Mouse (Mus musculus) MEL (cell line): ENCODE measurements around the gene Tnnt2. TPM values are rescaled to one million over a fixed set of nuclear protein-coding genes. Genes with fewer than 3 reads are reported as not detected.

Experiments
- DNase-seq: peaks from one replicate; pipeline ENCODE4 v3.0.0; 2011; ENCODE audit warnings: low read depth, low spot score
- H3K27ac ChIP-seq: 2 replicates; pipeline ENCODE4 v1.5.1; 2012; ENCODE audit warnings: low read depth, mild to moderate bottlenecking, control low read depth, low read length, moderate library complexity; ENCODE audit not compliant: control insufficient read depth
- H3K27me3 ChIP-seq, 2 experiments: fragments of 150-350 bp in 1 of 2; sonication (generic) in 1 of 2; 2 replicates each; pipeline ENCODE4 v1.6.1; 2012; ENCODE audit warnings: low read length in 2 of 2, mild to moderate bottlenecking in 2 of 2, improper control_type of control experiment in 1 of 2, moderate library complexity in 1 of 2; ENCODE audit not compliant: insufficient read depth in 2 of 2, control insufficient read depth in 1 of 2
- H3K36me3 ChIP-seq, 2 experiments: 2 replicates each; pipeline ENCODE4 v1.6.1; 2012 to 2014; ENCODE audit warnings: low read length in 2 of 2, improper control_type of control experiment in 1 of 2, inconsistent platforms in 1 of 2, mild to moderate bottlenecking in 1 of 2; ENCODE audit not compliant: insufficient read depth in 2 of 2, control insufficient read depth in 1 of 2
- H3K4me1 ChIP-seq, 2 experiments: fragments of 150-350 bp in 1 of 2; sonication (generic) in 1 of 2; 2 replicates each; pipeline ENCODE4 v1.6.1; 2012; ENCODE audit warnings: low read length in 2 of 2, improper control_type of control experiment in 1 of 2, mild to moderate bottlenecking in 1 of 2; ENCODE audit not compliant: insufficient read depth in 2 of 2, control insufficient read depth in 1 of 2
- H3K4me3 ChIP-seq, 2 experiments: fragments of 150-350 bp in 1 of 2; sonication (generic) in 1 of 2; 2 replicates each; pipeline ENCODE4 v1.5.1; 2012; ENCODE audit warnings: low read depth in 2 of 2, low read length in 2 of 2, mild to moderate bottlenecking in 2 of 2, moderate library complexity in 2 of 2, control low read depth in 1 of 2, improper control_type of control experiment in 1 of 2; ENCODE audit not compliant: control insufficient read depth in 1 of 2, insufficient read depth in 1 of 2
- H3K79me2 ChIP-seq: 2 replicates; pipeline ENCODE4 v1.6.1; 2012; ENCODE audit warnings: mild to moderate bottlenecking, low read length, moderate library complexity; ENCODE audit not compliant: control insufficient read depth, poor library complexity, insufficient read depth
- H3K9ac ChIP-seq: 2 replicates; pipeline ENCODE4 v1.6.1; 2012; ENCODE audit warnings: low read depth, mild to moderate bottlenecking, control low read depth, low read length, moderate library complexity; ENCODE audit not compliant: control insufficient read depth, poor library complexity, severe bottlenecking
- H3K9me3 ChIP-seq: fragments of 150-350 bp; sonication (generic); replicated peaks from 2 replicates; pipeline ENCODE4 v1.6.1; 2012; ENCODE audit warnings: mild to moderate bottlenecking, low read length, improper control_type of control experiment, moderate library complexity; ENCODE audit not compliant: insufficient read depth
- BHLHE40 ChIP-seq: IDR thresholded peaks from 2 replicates; pipeline ENCODE4 v1.6.1; 2012; ENCODE audit warnings: low read depth, mild to moderate bottlenecking, inconsistent platforms, low read length, improper control_type of control experiment, borderline replicate concordance
- CTCF ChIP-seq, 3 experiments: IDR thresholded peaks in 2 of 3; conservative IDR thresholded peaks in 1 of 3; 2 replicates each; pipeline ENCODE4 v1.5.1; 2011 to 2012; ENCODE audit warnings: low read length in 3 of 3, low read depth in 2 of 3, mild to moderate bottlenecking in 2 of 3, improper control_type of control experiment in 1 of 3, inconsistent platforms in 1 of 3, mixed read lengths in 1 of 3, moderate library complexity in 1 of 3; ENCODE audit not compliant: control insufficient read depth in 1 of 3, insufficient read depth in 1 of 3, poor library complexity in 1 of 3, severe bottlenecking in 1 of 3
- ETS1 ChIP-seq: IDR thresholded peaks from 2 replicates; pipeline ENCODE4 v1.6.1; 2012; ENCODE audit warnings: low read depth, mild to moderate bottlenecking, inconsistent platforms, low read length, improper control_type of control experiment, moderate library complexity
- GATA1 ChIP-seq: IDR thresholded peaks from 2 replicates; pipeline ENCODE4 v1.6.1; 2011; ENCODE audit warnings: low read depth, low read length, improper control_type of control experiment
- HCFC1 ChIP-seq: IDR thresholded peaks from 2 replicates; pipeline ENCODE4 v1.6.1; 2012; ENCODE audit warnings: low read depth, mild to moderate bottlenecking, inconsistent platforms, low read length, improper control_type of control experiment, moderate library complexity
- MAZ ChIP-seq: IDR thresholded peaks from 2 replicates; pipeline ENCODE4 v1.6.1; 2012; ENCODE audit warnings: low read depth, mild to moderate bottlenecking, inconsistent platforms, low read length, improper control_type of control experiment
- NRF1 ChIP-seq: IDR thresholded peaks from 2 replicates; pipeline ENCODE4 v1.6.1; 2014; ENCODE audit warnings: low read depth, mild to moderate bottlenecking, inconsistent platforms, low read length, improper control_type of control experiment, moderate library complexity; ENCODE audit not compliant: poor library complexity, insufficient read depth, severe bottlenecking
- RAD21 ChIP-seq: IDR thresholded peaks from 2 replicates; pipeline ENCODE4 v1.6.1; 2011; ENCODE audit warnings: mild to moderate bottlenecking, low read depth, low read length, improper control_type of control experiment
- SMC3 ChIP-seq: IDR thresholded peaks from 2 replicates; pipeline ENCODE4 v1.6.1; 2011; ENCODE audit warnings: low read depth, low read length, improper control_type of control experiment
- TAL1 ChIP-seq: IDR thresholded peaks from 2 replicates; pipeline ENCODE4 v1.6.1; 2012; ENCODE audit warnings: mild to moderate bottlenecking, inconsistent platforms, low read length, moderate library complexity, mixed read lengths
- ZKSCAN1 ChIP-seq: IDR thresholded peaks from 2 replicates; pipeline ENCODE4 v1.6.1; 2012; ENCODE audit warnings: low read depth, mild to moderate bottlenecking, inconsistent platforms, low read length, improper control_type of control experiment, moderate library complexity
- polyA plus RNA-seq, 2 experiments: library from polyadenylated mRNA; stranded (reverse) in 1 of 2; unstranded in 1 of 2; fragments of >175 nt in 1 of 2; fragments of >200 nt in 1 of 2; gene quantifications; 2 replicates each; pipeline versions ENCODE4 v1.2.1 to v1.2.4; 2012; ENCODE audit warnings: low replicate concordance in 2 of 2, low read depth in 1 of 2; ENCODE audit not compliant: insufficient read length in 2 of 2, insufficient read depth in 1 of 2, missing spikeins in 1 of 2
- total RNA-seq: library from RNA; depleted of rRNA; stranded (reverse); fragments of 300-350 nt; gene quantifications from 2 replicates; pipeline ENCODE4 v1.2.3, GENCODE M21; 2012

Tnnt2 gene
- total and polyA plus RNA-seq, 3 experiments, result not detected

DNA sequence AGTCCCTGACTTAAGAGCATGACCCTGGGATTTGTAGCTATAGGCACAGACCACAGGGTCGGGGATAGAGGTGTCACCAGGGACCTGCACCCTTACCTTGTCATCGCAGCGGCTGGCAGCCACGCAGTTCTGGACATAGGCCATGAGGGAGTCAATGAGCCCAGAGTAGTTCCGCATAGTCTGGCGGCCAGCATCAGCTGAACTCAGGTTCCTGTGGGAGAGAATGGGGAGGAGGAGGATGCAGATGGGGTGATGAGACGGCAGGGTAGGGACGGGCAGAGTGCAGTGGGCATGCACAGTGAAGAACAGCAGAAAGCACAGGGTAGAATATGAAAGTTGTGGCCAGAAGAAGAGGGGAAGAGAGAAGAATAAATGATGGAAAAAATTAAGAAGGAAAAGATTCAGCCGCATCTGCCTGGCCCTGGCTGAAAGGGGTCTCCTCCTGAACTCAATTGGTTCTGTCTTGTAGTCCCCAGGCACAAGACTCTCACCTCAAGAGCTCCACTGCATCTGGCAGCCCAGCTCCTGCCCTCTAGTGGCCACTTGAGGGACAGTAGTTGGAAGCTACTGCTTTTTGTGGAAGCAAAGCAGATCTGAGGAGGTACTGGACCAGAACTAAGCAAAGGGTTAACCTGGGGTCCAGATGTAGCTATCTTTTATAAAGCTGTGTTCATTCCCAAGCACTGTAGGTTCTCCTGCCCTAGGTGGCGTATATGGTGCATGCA lies 46.4 kb downstream of the Tnnt2 start:
- DNase-seq, result peak; percentile 64
- H3K27ac ChIP-seq, result no peak overlapping the region
- no peak overlapping the region for H3K9ac ChIP-seq
- H3K9me3 ChIP-seq, result no peaks in the 10 kb centered on the region
- H3K27me3 ChIP-seq, result peaks cover 4% of the 10 kb centered on the region in 2 experiments; a peak in 2 of 4 replicates
- TF ChIP-seq NRF1 (no peak), GATA1 (no peak), TAL1 (no peak), CTCF (IDR thresholded peaks at IDR 0.05 in 2 of 3, conservative IDR thresholded peaks at IDR 0.05 in 1 of 3; ENCODE audit: control insufficient read depth in 1 of 3, insufficient read depth in 1 of 3, low read depth in 2 of 3, low read length in 3 of 3, poor library complexity in 1 of 3, severe bottlenecking in 1 of 3) (peak; percentile 85 to 95 (median 87)), ETS1 (no peak), HCFC1 (no peak), SMC3 (peak; percentile 66), BHLHE40 (no peak), MAZ (no peak), RAD21 (peak; percentile 38)
- no peaks in the 10 kb centered on the region for H3K36me3 ChIP-seq
- H3K4me3 ChIP-seq, result no peak overlapping the region
- H3K4me1 ChIP-seq, result no peaks in the 10 kb centered on the region
- H3K79me2 ChIP-seq, result no peaks in the 10 kb centered on the region

DNA sequence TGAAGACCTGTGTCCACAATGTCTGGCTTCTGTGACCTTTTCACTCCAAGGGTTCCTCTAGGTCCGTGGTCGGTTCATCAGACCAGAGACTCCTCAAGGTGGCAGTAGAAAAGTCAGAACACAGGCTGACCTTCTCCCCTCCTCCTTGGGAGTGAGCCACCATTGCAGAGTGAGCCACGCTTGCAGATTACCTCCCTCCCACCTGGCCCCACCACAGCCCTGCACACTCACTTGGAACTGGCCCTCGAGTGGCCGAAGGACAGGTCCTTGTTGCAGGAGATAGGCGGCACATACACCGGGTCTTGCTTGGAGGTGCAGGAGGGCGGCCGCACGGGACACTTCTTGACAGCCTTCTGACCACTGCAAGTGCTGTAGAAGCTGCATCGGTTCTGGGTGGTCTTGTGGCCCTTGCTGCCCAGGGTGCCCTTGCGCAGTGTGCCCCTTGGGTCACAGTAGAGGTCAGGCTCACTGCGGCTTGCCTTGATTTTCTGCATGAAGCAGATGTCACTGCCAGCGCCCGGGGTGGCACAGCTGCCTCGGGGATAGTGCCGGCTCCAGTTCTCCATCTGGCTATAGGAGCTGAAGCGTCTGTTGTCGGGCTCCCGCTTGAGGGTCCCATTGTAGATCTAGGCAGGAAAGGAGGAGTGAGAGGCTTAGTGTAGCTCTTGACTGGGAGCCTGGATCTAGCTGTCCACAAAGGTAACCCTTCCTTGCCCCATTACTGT lies 53.5 kb downstream of the Tnnt2 start:
- Histone ChIP-seq H3K79me2 (no peaks in the 10 kb centered on the region), H3K27me3 (peaks cover 4 to 23% of the 10 kb centered on the region in 2 experiments; a peak in 3 of 4 replicates), H3K9me3 (no peaks in the 10 kb centered on the region), H3K4me3 (no peak overlapping the region), H3K27ac (no peak overlapping the region), H3K9ac (no peak overlapping the region), H3K36me3 (no peaks in the 10 kb centered on the region), H3K4me1 (no peaks in the 10 kb centered on the region)
- no peak for DNase-seq
- TF ChIP-seq ZKSCAN1 (no peak), RAD21 (no peak), GATA1 (no peak)
